Mouse (Mus musculus) forebrain, embryonic 14.5 days (tissue): ENCODE results near the gene P3h3. TPM values are rescaled to one million over a fixed set of nuclear protein-coding genes. Genes with fewer than 3 reads are reported as not detected.

Experiments
- polyA plus RNA-seq: library from polyadenylated mRNA; unstranded; fragments of >200 nt; fragmentation: Nextera tagmentation; extraction: Ambion mirVana; gene quantifications from 2 replicates; pipeline ENCODE4 v1.2.1, GENCODE M21; 2014

Gene P3h3
- polyA plus RNA-seq, 1 experiment from 2014 or later = 6.2 TPM

Other genes with a start within 250 kb of the P3h3 start
- 0.10 TPM in 1 of 2 replicates, not detected in the other for gene C1s2, start 221.7 kb downstream of the P3h3 start, polyA plus RNA-seq
- 33.4 and 38.7 TPM in 2 replicates for gene Lpcat3, start 194.7 kb downstream of the P3h3 start, polyA plus RNA-seq
- gene Emg1, start 145.6 kb downstream of the P3h3 start, polyA plus RNA-seq = 166 and 186 TPM in 2 replicates
- 237 and 245 TPM in 2 replicates for gene Phb2, start 145.4 kb downstream of the P3h3 start, polyA plus RNA-seq
- gene Ptpn6, start 119.0 kb downstream of the P3h3 start, polyA plus RNA-seq = 4.7 TPM in 2 replicates
- 722 and 848 TPM in 2 replicates for gene Grcc10, start 116.4 kb downstream of the P3h3 start, polyA plus RNA-seq
- gene Gm45234, start 101.7 kb downstream of the P3h3 start, polyA plus RNA-seq = not detected in 2 replicates
- 12.2 and 16.6 TPM in 2 replicates for gene Atn1, start 101.2 kb downstream of the P3h3 start, polyA plus RNA-seq
- 34.6 and 49.5 TPM in 2 replicates for gene Eno2, start 88.1 kb downstream of the P3h3 start, polyA plus RNA-seq
- gene Lrrc23, start 78.0 kb downstream of the P3h3 start, polyA plus RNA-seq = 3.4 and 3.5 TPM in 2 replicates
- 4.7 and 5.3 TPM in 2 replicates for gene Spsb2, start 49.1 kb downstream of the P3h3 start, polyA plus RNA-seq
- gene Tpi1, start 43.5 kb downstream of the P3h3 start, polyA plus RNA-seq = 417 and 461 TPM in 2 replicates
- 154 and 174 TPM in 2 replicates for gene Usp5, start 28.3 kb downstream of the P3h3 start, polyA plus RNA-seq
- 107 and 139 TPM in 2 replicates for gene Cdca3, start 28.2 kb downstream of the P3h3 start, polyA plus RNA-seq
- gene Gnb3, start 17.5 kb downstream of the P3h3 start, polyA plus RNA-seq = 0.54 and 0.89 TPM in 2 replicates
- gene Gpr162, start 6.2 kb upstream of the P3h3 start, polyA plus RNA-seq = 11.0 and 13.0 TPM in 2 replicates
- 0.29 and 0.38 TPM in 2 replicates for gene Cd4, start 30.5 kb upstream of the P3h3 start, polyA plus RNA-seq
- gene Lag3, start 54.0 kb upstream of the P3h3 start, polyA plus RNA-seq = 1.2 and 2.7 TPM in 2 replicates
- gene Ptms, start 62.4 kb upstream of the P3h3 start, polyA plus RNA-seq = 479 and 481 TPM in 2 replicates
- 470 and 520 TPM in 2 replicates for gene Mlf2, start 73.6 kb upstream of the P3h3 start, polyA plus RNA-seq
- 96.5 and 105 TPM in 2 replicates for gene Cops7a, start 107.8 kb upstream of the P3h3 start, polyA plus RNA-seq
- gene Pianp, start 138.9 kb upstream of the P3h3 start, polyA plus RNA-seq = 22.6 and 28.0 TPM in 2 replicates
- 8.4 and 9.8 TPM in 2 replicates for gene Zfp384, start 151.4 kb upstream of the P3h3 start, polyA plus RNA-seq
- 178 and 181 TPM in 2 replicates for gene Ing4, start 182.0 kb upstream of the P3h3 start, polyA plus RNA-seq
- 10.2 and 14.8 TPM in 2 replicates for gene Acrbp, start 191.9 kb upstream of the P3h3 start, polyA plus RNA-seq
- gene Lpar5, start 210.2 kb upstream of the P3h3 start, polyA plus RNA-seq = 0.21 and 0.81 TPM in 2 replicates
- 61.1 and 66.1 TPM in 2 replicates for gene Chd4, start 238.2 kb upstream of the P3h3 start, polyA plus RNA-seq